Mouse (Mus musculus) ES-E14 (cell line): Measurements from ENCODE around the gene Glrx. TPM values are rescaled to one million over a fixed set of nuclear protein-coding genes. Genes with fewer than 3 reads are reported as not detected.
"Not testable (repeated sequence)": the region's sequence is repeated elsewhere in the genome, so short reads cannot be mapped to it uniquely, and the experiment has no call there.

Experiments
- DNase-seq: peaks from one replicate; pipeline ENCODE4 v3.0.0-alpha.2; 2013; ENCODE audit warnings: low read depth, low spot score
- H3K27ac ChIP-seq: 2 replicates; pipeline ENCODE4 v1.5.1; 2012; ENCODE audit warnings: low read depth, mild to moderate bottlenecking, low read length, moderate library complexity, mixed read lengths; ENCODE audit not compliant: poor library complexity, insufficient read depth, severe bottlenecking
- H3K36me3 ChIP-seq: 2 replicates; pipeline ENCODE4 v1.6.1; 2012; ENCODE audit warnings: mild to moderate bottlenecking, low read length, moderate library complexity, mixed read lengths; ENCODE audit not compliant: control insufficient read depth, poor library complexity, insufficient read depth, severe bottlenecking
- H3K4me1 ChIP-seq, 2 experiments: fragments of 150-350 bp in 1 of 2; sonication (generic) in 1 of 2; 2 replicates each; pipeline ENCODE4 v1.6.1; 2012; ENCODE audit warnings: low read length in 2 of 2, mild to moderate bottlenecking in 1 of 2, mixed read lengths in 1 of 2; ENCODE audit not compliant: control insufficient read depth in 2 of 2, insufficient read depth in 2 of 2, poor library complexity in 1 of 2
- H3K4me3 ChIP-seq, 2 experiments: fragments of 150-350 bp in 1 of 2; sonication (generic) in 1 of 2; 2 replicates each; pipeline ENCODE4 v1.5.1; 2012; ENCODE audit warnings: low read length in 2 of 2, low read depth in 1 of 2, mild to moderate bottlenecking in 1 of 2, mixed read lengths in 1 of 2; ENCODE audit not compliant: insufficient read depth in 1 of 2, poor library complexity in 1 of 2, severe bottlenecking in 1 of 2
- H3K9ac ChIP-seq: 2 replicates; pipeline ENCODE4 v1.6.1; 2012; ENCODE audit warnings: low read depth, mild to moderate bottlenecking, low read length, mixed read lengths; ENCODE audit not compliant: poor library complexity, insufficient read depth, severe bottlenecking
- H3K9me3 ChIP-seq: fragments of 150-350 bp; sonication (generic); 2 replicates; pipeline ENCODE4 v1.6.1; 2012; ENCODE audit warnings: low read depth, mild to moderate bottlenecking, low read length; ENCODE audit not compliant: control insufficient read depth, insufficient read depth
- CHD2 ChIP-seq: IDR thresholded peaks from 2 replicates; pipeline ENCODE4 v1.6.1; 2014; ENCODE audit warnings: mild to moderate bottlenecking, low read depth, low read length, inconsistent platforms
- HCFC1 ChIP-seq: IDR thresholded peaks from 2 replicates; pipeline ENCODE4 v1.6.1; 2012; ENCODE audit warnings: low read length, inconsistent platforms, borderline replicate concordance; ENCODE audit not compliant: insufficient read depth
- MAFK ChIP-seq: IDR thresholded peaks from 2 replicates; pipeline ENCODE4 v1.6.1; 2014; ENCODE audit warnings: mild to moderate bottlenecking, low read depth, low read length, inconsistent platforms; ENCODE audit not compliant: insufficient read depth
- ZC3H11A ChIP-seq: IDR thresholded peaks from 2 replicates; pipeline ENCODE4 v1.6.1; 2012; ENCODE audit warnings: low read depth, mild to moderate bottlenecking, inconsistent platforms, low read length, borderline replicate concordance
- ZNF384 ChIP-seq: IDR thresholded peaks from 2 replicates; pipeline ENCODE4 v1.6.1; 2012; ENCODE audit warnings: low read depth, low read length, inconsistent platforms
- in situ Hi-C, 2 experiments: fragments of 600-800 bp; cut with MboI; formaldehyde crosslinking; loops; one replicate each; pipeline ENCODE4 v1.15.1; 2025; ENCODE audit warnings: low sequenced_read_pairs in 2 of 2, inconsistent platforms in 1 of 2; ENCODE audit not compliant: unreplicated experiment in 2 of 2
- total RNA-seq: library from RNA; depleted of rRNA; stranded (reverse); fragments of 300-350 nt; gene quantifications from 2 replicates; pipeline ENCODE4 v1.2.3, GENCODE M21; 2012

Glrx gene
- total RNA-seq, 1 experiment, result 11.9 TPM

DNA sequence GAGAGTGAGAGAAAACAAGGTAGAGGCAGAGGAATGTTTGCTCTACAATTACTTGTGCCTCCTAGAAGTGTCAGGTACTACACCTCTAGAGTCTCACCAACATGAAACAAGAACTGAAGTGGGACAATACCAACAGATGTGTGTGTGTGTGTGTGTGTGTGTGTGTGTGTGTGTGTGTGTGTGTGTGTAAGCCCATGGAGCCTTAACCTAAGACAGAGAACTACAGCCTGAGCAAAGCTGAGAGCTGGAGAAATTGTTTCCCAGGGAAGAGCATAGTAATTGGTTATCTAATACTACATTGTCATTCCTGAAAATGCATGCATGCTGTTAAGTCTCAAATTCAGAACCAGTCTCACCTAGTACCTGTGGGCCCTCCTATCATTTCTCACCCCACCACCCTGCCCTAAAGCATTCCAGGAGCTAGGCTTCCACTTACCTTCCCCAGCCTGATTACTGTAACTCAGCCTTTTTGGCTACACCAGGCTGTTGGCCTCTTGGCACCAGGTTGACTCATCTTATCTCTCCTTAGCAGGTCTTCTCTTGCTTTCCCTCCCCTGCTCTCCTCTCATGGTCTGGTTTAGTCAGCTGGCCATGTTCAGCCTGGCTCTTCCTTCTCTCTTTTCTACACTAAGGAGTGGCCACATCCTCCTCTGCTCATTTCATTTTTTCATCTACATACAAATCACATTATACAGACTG lies 26.0 kb downstream of the Glrx start:
- no peak overlapping the region for H3K4me3 ChIP-seq
- no peak overlapping the region for H3K9ac ChIP-seq
- no peak for DNase-seq
- no peaks in the 10 kb centered on the region for H3K9me3 ChIP-seq
- no peak overlapping the region for H3K27ac ChIP-seq
- no peaks in the 10 kb centered on the region for H3K36me3 ChIP-seq
- in situ Hi-C loops, result no loop called here
- TF ChIP-seq ZC3H11A, result no peak
- no peak for TF ChIP-seq MAFK
- TF ChIP-seq HCFC1, result no peak
- no peak for TF ChIP-seq ZNF384
- no peak for TF ChIP-seq CHD2
- H3K4me1 ChIP-seq, result no peaks in the 10 kb centered on the region

DNA sequence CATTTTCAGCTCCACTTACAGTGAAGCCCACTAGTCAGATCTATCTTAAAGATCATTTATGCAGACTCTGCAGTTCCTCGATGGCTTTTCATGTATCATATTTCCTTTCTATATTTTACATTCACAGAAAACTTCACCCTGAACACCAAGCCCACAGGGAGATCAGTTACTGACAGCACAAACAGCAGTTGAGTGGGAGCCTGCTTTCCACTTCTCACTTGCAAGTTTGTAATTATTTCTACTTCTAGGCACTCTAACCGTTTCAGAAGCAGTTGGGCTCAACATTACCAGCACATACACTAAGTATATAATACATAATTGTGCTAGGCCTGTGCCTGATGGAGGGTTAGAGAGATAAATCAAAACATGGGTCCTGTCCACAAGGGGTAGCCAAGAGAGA lies 28.2 kb downstream of the Glrx start:
- in situ Hi-C loops, result no loop called here
- no peak for TF ChIP-seq ZC3H11A
- TF ChIP-seq MAFK, result no peak
- H3K4me3 ChIP-seq, result no peak overlapping the region
- H3K27ac ChIP-seq, result no peak overlapping the region
- no peak for DNase-seq
- no peaks in the 10 kb centered on the region for H3K36me3 ChIP-seq
- no peaks in the 10 kb centered on the region for H3K9me3 ChIP-seq
- 0 out of 4 replicates have a peak, but pooled peaks cover 0 to 2% of the 10 kb centered on the region in 2 experiments for H3K4me1 ChIP-seq
- no peak overlapping the region for H3K9ac ChIP-seq

DNA sequence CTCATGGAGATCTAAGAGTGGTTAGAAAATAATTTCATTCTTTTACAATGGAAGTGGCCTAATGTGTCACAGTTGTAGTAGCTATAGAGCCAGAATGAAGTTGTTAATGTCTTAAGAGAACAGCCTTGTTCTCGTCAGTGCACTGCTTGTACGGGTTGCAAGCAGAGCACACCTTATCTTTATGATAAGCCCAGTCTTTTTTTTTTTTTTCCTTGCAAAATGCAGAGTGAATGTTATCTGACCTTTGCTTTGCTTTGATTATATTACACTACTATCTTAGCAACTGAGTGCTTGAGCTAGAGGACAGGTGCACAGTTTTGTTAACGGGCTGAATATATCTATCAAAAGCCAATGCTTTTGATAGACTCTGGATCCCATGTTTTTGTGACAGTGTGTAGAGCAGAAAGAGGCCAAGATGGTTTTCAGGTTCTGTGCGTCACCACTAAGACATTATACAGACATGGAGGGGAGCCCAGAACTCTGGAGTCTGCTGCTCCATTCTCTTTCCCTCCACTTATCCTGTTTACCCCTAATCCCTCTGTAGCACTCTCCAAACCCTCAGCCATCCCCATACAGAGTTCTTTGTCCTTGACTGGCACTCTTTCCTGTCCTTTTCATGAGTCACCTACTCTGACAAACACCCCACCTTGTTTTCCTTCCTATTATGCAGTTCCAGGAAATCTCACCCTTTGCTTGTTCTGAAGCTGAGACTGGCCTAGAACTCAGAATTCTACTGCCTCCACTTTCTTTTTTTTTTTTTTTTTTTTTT lies 35.1 kb downstream of the Glrx start:
- H3K4me3 ChIP-seq, result no peak overlapping the region
- H3K36me3 ChIP-seq, result no peaks in the 10 kb centered on the region
- no peak for TF ChIP-seq CHD2
- no peak for TF ChIP-seq ZC3H11A
- TF ChIP-seq ZNF384, result no peak
- TF ChIP-seq MAFK, result no peak
- TF ChIP-seq HCFC1, result no peak
- H3K4me1 ChIP-seq, result peaks cover 4 to 6% of the 10 kb centered on the region in 2 experiments; a peak in 2 of 4 replicates
- no peak for DNase-seq
- H3K27ac ChIP-seq, result no peak overlapping the region
- no peaks in the 10 kb centered on the region for H3K9me3 ChIP-seq
- no peak overlapping the region for H3K9ac ChIP-seq
- in situ Hi-C loops, result no loop called here

DNA sequence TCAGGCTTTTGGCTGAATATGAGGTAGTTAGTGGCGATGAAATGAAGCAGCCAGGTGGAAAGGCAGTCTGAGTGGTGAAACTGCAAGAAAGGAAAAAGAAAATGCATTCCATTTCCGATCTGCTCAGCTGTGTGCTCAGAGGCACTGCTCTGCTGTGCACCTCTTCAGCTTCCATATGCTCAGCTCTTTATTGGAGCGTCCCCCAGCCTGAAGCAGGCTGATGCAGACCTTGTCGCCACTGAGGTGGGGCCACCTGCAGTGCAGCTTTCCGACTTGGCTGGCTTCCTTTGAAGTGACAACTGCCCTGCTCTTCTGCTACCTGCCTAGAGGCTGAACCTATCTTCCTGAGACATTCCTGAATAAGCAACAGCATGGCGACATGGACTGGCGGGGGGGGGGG lies 36.5 kb downstream of the Glrx start:
- H3K4me3 ChIP-seq, in situ Hi-C loops, H3K27ac ChIP-seq, H3K9ac ChIP-seq, H3K9me3 ChIP-seq, DNase-seq, H3K36me3 ChIP-seq, H3K4me1 ChIP-seq: not testable (repeated sequence)

DNA sequence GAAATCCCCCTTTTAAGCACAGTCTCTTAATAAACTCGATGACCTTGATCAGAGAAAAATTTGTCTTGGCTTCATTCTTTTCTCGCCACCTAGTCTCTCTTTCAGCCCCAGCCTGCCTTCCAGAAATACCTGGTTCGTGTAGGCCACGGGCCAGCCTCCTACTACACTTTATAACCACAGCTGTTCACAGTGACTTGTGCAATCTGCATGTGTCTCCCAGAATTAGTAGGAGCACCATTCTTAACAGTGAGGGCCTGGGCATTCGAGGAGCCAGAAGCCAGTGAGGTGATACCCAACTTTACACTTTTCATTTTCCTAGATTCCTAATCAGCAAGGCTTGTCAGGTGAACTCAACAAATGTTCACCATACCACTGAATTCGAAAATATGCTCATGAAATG lies 36.9 kb downstream of the Glrx start:
- Histone ChIP-seq H3K4me1 (peaks cover 4 to 6% of the 10 kb centered on the region in 2 experiments; a peak in 2 of 4 replicates), H3K27ac (no peak overlapping the region), H3K9me3 (no peaks in the 10 kb centered on the region), H3K9ac (no peak overlapping the region), H3K36me3 (no peaks in the 10 kb centered on the region), H3K4me3 (no peak overlapping the region)
- TF ChIP-seq HCFC1, result no peak
- no peak for TF ChIP-seq MAFK
- no peak for TF ChIP-seq ZC3H11A
- TF ChIP-seq CHD2, result no peak
- no peak for TF ChIP-seq ZNF384
- in situ Hi-C loops, result no loop called here
- DNase-seq, result no peak
